Mouse (Mus musculus): ENCODE data around the gene Slc35b1. TPM values are rescaled to one million over a fixed set of nuclear protein-coding genes. Genes with fewer than 3 reads are reported as not detected.

The Slc35b1 gene
- 10 to 100 TPM; 58.5 to 68.8 TPM for total RNA-seq (2021)
- long read RNA-seq, transcript Slc35b1-201 (9 exons, 1,523 nt): major isoform, 13 of 37 reads
- long read RNA-seq, transcript Slc35b1-202 (9 exons, 1,299 nt): minor isoform, 9 of 37 reads
- long read RNA-seq, partial matches to known transcripts: 2 of 37 reads
- long read RNA-seq, other reads (novel, unspliced or antisense): 13 of 37 reads

GRCm38 (mm10) chr11:95384319-95384972, at the start of gene Slc35b1:
Slc35b1 (plus strand) TSS chr11:95384692.
- DNase-seq (ENCODE audit: low spot score in 2 of 2): peak; percentile 95 to 99

- DNase-seq (ENCODE audit: low spot score in 2 of 2): peak; percentile 66 to 80
Measured at GRCm38 (mm10) chr11:95336568-95337128, 47.8 kb upstream of the Slc35b1 start, which contains the start of gene Fam117a. Fam117a (plus strand) TSS chr11:95337018.

GRCm38 (mm10) chr11:95337129-95337813, 47.2 kb upstream of the Slc35b1 start:
- peak in 1 of 2 experiments; percentile 50 for DNase-seq (ENCODE audit: low spot score in 2 of 2)

GRCm38 (mm10) chr11:95337846-95338342, 46.6 kb upstream of the Slc35b1 start:
- no peak for DNase-seq (ENCODE audit: low spot score in 2 of 2)

GRCm38 (mm10) chr11:95339471-95340021, 44.9 kb upstream of the Slc35b1 start:
- no peak for DNase-seq (ENCODE audit: low spot score in 2 of 2)

- no peak for DNase-seq (ENCODE audit: low spot score in 2 of 2)
Measured at GRCm38 (mm10) chr11:95340259-95340658, 44.2 kb upstream of the Slc35b1 start.

GRCm38 (mm10) chr11:95340664-95341063, 43.8 kb upstream of the Slc35b1 start:
- no peak for DNase-seq (ENCODE audit: low spot score in 2 of 2)

DNA sequence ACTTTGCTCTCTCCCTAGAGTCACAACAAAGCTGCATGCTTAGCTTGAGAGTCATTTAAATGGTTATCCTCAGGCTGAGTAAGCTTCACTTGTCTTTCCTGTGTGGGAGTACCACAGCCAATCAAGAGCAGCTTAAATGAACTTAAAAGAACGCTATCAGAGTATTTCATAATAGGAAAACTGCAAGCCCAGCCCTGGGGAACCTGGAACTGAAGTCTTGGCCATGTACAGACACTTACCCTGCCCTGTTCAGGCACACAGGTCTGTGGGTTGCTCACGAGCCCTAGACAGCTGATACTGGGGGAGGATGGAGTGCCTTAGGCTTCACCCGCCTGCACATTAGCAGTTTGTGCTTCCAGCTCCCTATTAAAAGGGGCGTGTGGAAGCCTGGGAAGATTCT, 41.3 kb upstream of the Slc35b1 start:
- peak in 1 of 2 experiments; percentile 50 for DNase-seq (ENCODE audit: low spot score in 2 of 2)

GRCm38 (mm10) chr11:95344181-95344580, 40.3 kb upstream of the Slc35b1 start:
- DNase-seq (ENCODE audit: low spot score in 2 of 2): no peak

DNA sequence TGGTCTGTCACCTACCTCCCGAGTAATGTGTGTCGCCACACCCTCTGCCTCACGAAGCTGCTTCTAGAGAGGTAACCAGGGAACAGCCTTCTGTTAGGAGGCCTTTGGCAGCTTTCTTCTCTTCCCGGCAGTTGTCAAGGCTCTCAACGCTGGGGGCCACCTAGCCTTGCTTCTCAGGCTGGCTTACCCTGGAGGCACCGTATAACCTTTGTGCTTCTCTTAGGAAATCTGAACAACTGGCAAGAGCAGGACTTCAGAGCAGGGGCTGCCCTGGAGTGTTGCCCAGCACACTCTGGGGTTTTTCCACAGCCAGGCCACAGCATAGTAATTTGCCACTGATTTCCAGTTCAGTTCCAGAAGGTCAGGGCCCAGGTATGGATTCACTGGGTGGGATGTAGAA, 34.2 kb upstream of the Slc35b1 start:
- no peak for DNase-seq (ENCODE audit: low spot score in 2 of 2)

GRCm38 (mm10) chr11:95350960-95351359, 33.5 kb upstream of the Slc35b1 start:
- no peak for DNase-seq (ENCODE audit: low spot score in 2 of 2)

GRCm38 (mm10) chr11:95352686-95353085, 31.8 kb upstream of the Slc35b1 start:
- no peak for DNase-seq (ENCODE audit: low spot score in 2 of 2)

- no peak for DNase-seq (ENCODE audit: low spot score in 2 of 2)
Measured at GRCm38 (mm10) chr11:95353226-95353625, 31.3 kb upstream of the Slc35b1 start.

- DNase-seq (ENCODE audit: low spot score in 2 of 2): no peak
Measured at GRCm38 (mm10) chr11:95354228-95354944, 30.1 kb upstream of the Slc35b1 start.

- no peak for DNase-seq (ENCODE audit: low spot score in 2 of 2)
Measured at GRCm38 (mm10) chr11:95354945-95355660, 29.4 kb upstream of the Slc35b1 start.

GRCm38 (mm10) chr11:95355661-95356011, 28.9 kb upstream of the Slc35b1 start:
- DNase-seq (ENCODE audit: low spot score in 2 of 2): no peak

DNA sequence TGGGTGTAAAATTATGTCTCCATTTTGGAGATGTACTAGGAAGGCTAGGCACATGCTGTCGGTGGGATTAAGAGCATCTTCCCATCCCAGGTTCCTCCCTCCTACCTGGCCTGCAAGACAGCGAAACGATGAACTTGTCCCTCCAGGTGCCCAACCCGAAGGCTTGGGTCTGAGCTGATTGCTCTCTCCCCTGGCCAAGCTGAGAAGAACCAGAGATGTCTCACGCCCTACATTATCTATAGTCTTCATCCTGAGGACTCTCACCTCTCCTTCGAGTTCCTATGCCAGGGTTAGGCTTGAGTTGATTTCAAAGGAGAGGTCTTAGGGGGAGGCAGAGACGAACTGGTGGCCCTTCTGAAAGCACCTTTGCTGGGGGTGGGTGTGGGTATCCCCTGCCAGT, 28.5 kb upstream of the Slc35b1 start:
- no peak for DNase-seq (ENCODE audit: low spot score in 2 of 2)

DNA sequence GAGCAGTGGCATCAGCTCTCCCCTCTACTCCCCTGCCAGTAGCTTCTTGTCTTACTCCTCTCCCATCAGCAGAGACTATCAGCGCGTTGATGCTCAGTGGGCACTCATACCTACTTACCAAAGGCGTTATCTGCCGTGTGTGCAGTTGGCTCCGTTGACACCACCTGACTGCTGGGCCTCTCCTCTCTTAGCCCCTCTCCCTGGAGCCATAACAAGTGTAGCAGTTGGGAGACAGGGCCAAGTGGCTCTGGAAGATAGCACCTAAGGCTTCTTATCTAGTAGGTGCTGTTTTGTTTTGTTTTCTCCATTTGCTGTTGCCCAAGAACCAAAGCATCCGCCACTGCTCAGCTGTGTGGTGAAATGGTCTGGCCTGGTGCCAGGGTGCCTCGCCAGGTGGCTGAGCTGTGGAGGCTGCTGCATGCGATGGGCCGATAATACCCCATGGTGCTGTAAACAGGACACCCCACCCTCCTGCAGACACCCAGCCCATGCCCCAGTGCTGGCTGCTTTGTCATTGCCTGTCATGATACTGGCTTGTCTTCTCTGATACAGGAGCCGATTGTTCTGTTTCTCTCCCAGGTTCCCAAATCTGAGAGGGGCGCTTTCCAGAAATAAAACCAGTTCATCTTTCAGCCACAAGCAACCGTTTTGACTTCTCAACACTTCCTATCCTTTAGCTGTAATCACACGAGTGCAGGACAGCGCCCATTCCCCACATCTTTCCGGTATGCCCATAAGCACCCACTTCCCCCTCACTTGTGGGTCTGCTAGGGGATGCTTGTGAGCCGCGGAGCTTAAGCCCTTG, 27.8 kb upstream of the Slc35b1 start:
- DNase-seq (ENCODE audit: low spot score in 2 of 2): no peak

DNA sequence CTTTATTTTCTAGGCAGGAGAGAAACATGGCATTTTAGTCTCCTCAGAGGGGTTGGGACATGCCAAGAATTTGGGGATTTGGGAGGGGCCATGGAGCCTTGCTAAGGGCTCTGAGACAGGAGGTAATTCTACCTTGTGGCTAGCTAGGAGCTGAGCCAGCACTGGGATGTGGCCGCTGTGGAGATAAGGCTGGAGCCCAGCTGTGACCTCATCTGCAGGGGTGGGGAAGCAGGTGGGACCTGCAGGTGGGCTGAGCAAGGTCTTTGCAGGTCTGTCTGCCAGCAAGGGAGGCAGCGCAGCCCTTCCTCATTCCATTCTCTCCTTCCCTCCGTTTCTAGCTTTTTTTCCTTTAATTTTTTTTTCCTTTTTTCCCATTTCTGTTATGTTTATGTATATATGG, 26.2 kb upstream of the Slc35b1 start:
- no peak for DNase-seq (ENCODE audit: low spot score in 2 of 2)
